Mouse (Mus musculus) kidney, adult 11 months (tissue): Measurements from ENCODE around the gene Vmn1r230.

Experiments used
- DNase-seq: peaks from one replicate; pipeline ENCODE4 v3.0.0; 2022

Vmn1r230 gene

GRCm38 (mm10) chr17:20840144-20840543 is at the start of gene Vmn1r230:
Gene Vmn1r230 (plus strand): TSS chr17:20840444.
- no peak for DNase-seq

DNA sequence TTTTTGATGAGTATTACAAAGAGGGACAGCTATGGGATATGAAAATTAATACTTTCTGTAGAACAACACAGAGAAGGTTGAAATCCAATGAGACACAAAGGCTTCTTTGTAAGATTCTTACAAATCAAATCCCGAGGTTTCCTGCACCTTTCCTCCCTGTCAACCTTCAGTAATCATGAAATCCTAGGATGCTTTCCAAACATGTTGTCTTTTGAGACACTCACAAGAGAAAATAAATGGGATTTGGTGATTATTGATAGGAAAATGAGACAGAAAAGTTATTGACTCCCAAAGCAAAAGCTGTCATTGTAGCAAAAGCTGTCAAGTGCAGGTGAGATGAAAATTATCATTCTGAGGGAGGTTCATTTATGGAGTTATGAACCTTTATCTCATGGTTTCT is 29.0 kb upstream of the Vmn1r230 start, which contains the start of gene Vmn1r229:
Gene Vmn1r229 (plus strand): TSS at position 301 of the 400 bp plus-strand sequence.
- DNase-seq, result no peak
